Mouse (Mus musculus) MEL (cell line): ENCODE measurements at regions not wholly inside any gene's neighbourhood (a gene's known extent, or its start where the extent isn't known, plus 50 kb on each side); places are given as distances from the start of the nearest gene placed in this dataset.

Experiments used
- DNase-seq: peaks from one replicate; pipeline ENCODE4 v3.0.0; 2011; ENCODE audit warnings: low read depth, low spot score
- H3K27ac ChIP-seq: 2 replicates; pipeline ENCODE4 v1.5.1; 2012; ENCODE audit warnings: low read depth, mild to moderate bottlenecking, control low read depth, low read length, moderate library complexity; ENCODE audit not compliant: control insufficient read depth
- H3K27me3 ChIP-seq, 2 experiments: fragments of 150-350 bp in 1 of 2; sonication (generic) in 1 of 2; 2 replicates each; pipeline ENCODE4 v1.6.1; 2012; ENCODE audit warnings: low read length in 2 of 2, mild to moderate bottlenecking in 2 of 2, improper control_type of control experiment in 1 of 2, moderate library complexity in 1 of 2; ENCODE audit not compliant: insufficient read depth in 2 of 2, control insufficient read depth in 1 of 2
- H3K36me3 ChIP-seq, 2 experiments: 2 replicates each; pipeline ENCODE4 v1.6.1; 2012 to 2014; ENCODE audit warnings: low read length in 2 of 2, improper control_type of control experiment in 1 of 2, inconsistent platforms in 1 of 2, mild to moderate bottlenecking in 1 of 2; ENCODE audit not compliant: insufficient read depth in 2 of 2, control insufficient read depth in 1 of 2
- H3K4me1 ChIP-seq, 2 experiments: fragments of 150-350 bp in 1 of 2; sonication (generic) in 1 of 2; 2 replicates each; pipeline ENCODE4 v1.6.1; 2012; ENCODE audit warnings: low read length in 2 of 2, improper control_type of control experiment in 1 of 2, mild to moderate bottlenecking in 1 of 2; ENCODE audit not compliant: insufficient read depth in 2 of 2, control insufficient read depth in 1 of 2
- H3K4me3 ChIP-seq, 2 experiments: fragments of 150-350 bp in 1 of 2; sonication (generic) in 1 of 2; 2 replicates each; pipeline ENCODE4 v1.5.1; 2012; ENCODE audit warnings: low read depth in 2 of 2, low read length in 2 of 2, mild to moderate bottlenecking in 2 of 2, moderate library complexity in 2 of 2, control low read depth in 1 of 2, improper control_type of control experiment in 1 of 2; ENCODE audit not compliant: control insufficient read depth in 1 of 2, insufficient read depth in 1 of 2
- H3K79me2 ChIP-seq: 2 replicates; pipeline ENCODE4 v1.6.1; 2012; ENCODE audit warnings: mild to moderate bottlenecking, low read length, moderate library complexity; ENCODE audit not compliant: control insufficient read depth, poor library complexity, insufficient read depth
- H3K9ac ChIP-seq: 2 replicates; pipeline ENCODE4 v1.6.1; 2012; ENCODE audit warnings: low read depth, mild to moderate bottlenecking, control low read depth, low read length, moderate library complexity; ENCODE audit not compliant: control insufficient read depth, poor library complexity, severe bottlenecking
- H3K9me3 ChIP-seq: fragments of 150-350 bp; sonication (generic); replicated peaks from 2 replicates; pipeline ENCODE4 v1.6.1; 2012; ENCODE audit warnings: mild to moderate bottlenecking, low read length, improper control_type of control experiment, moderate library complexity; ENCODE audit not compliant: insufficient read depth
- BHLHE40 ChIP-seq: IDR thresholded peaks from 2 replicates; pipeline ENCODE4 v1.6.1; 2012; ENCODE audit warnings: low read depth, mild to moderate bottlenecking, inconsistent platforms, low read length, improper control_type of control experiment, borderline replicate concordance
- CHD2 ChIP-seq: IDR thresholded peaks from 2 replicates; pipeline ENCODE4 v1.6.1; 2011; ENCODE audit warnings: low read length, improper control_type of control experiment
- CTCF ChIP-seq, 3 experiments: IDR thresholded peaks in 2 of 3; conservative IDR thresholded peaks in 1 of 3; 2 replicates each; pipeline ENCODE4 v1.5.1; 2011 to 2012; ENCODE audit warnings: low read length in 3 of 3, low read depth in 2 of 3, mild to moderate bottlenecking in 2 of 3, improper control_type of control experiment in 1 of 3, inconsistent platforms in 1 of 3, mixed read lengths in 1 of 3, moderate library complexity in 1 of 3; ENCODE audit not compliant: control insufficient read depth in 1 of 3, insufficient read depth in 1 of 3, poor library complexity in 1 of 3, severe bottlenecking in 1 of 3
- KAT2A ChIP-seq: conservative IDR thresholded peaks from 2 replicates; pipeline ENCODE4 v1.6.1; 2012; ENCODE audit warnings: low read depth, low read length, improper control_type of control experiment, inconsistent platforms
- MAZ ChIP-seq: IDR thresholded peaks from 2 replicates; pipeline ENCODE4 v1.6.1; 2012; ENCODE audit warnings: low read depth, mild to moderate bottlenecking, inconsistent platforms, low read length, improper control_type of control experiment
- MEF2A ChIP-seq: IDR thresholded peaks from 2 replicates; pipeline ENCODE4 v1.6.1; 2014; ENCODE audit warnings: low read depth, mild to moderate bottlenecking, inconsistent platforms, low read length, improper control_type of control experiment; ENCODE audit not compliant: poor library complexity, insufficient replicate concordance, severe bottlenecking; ENCODE audit errors: extremely low read depth
- MXI1 ChIP-seq: IDR thresholded peaks from 2 replicates; pipeline ENCODE4 v1.6.1; 2011; ENCODE audit warnings: mild to moderate bottlenecking, low read depth, low read length, improper control_type of control experiment
- NELFE ChIP-seq: IDR thresholded peaks from 2 replicates; pipeline ENCODE4 v1.6.1; 2011; ENCODE audit warnings: low read depth, low read length, improper control_type of control experiment
- NRF1 ChIP-seq: IDR thresholded peaks from 2 replicates; pipeline ENCODE4 v1.6.1; 2014; ENCODE audit warnings: low read depth, mild to moderate bottlenecking, inconsistent platforms, low read length, improper control_type of control experiment, moderate library complexity; ENCODE audit not compliant: poor library complexity, insufficient read depth, severe bottlenecking
- POLR2A ChIP-seq, 2 experiments: IDR thresholded peaks; 2 replicates each; pipeline ENCODE4 v1.6.1; 2011 to 2012; ENCODE audit warnings: low read length in 2 of 2, mild to moderate bottlenecking in 2 of 2, control low read depth in 1 of 2, improper control_type of control experiment in 1 of 2, low read depth in 1 of 2, moderate library complexity in 1 of 2; ENCODE audit not compliant: control insufficient read depth in 1 of 2, insufficient read depth in 1 of 2, poor library complexity in 1 of 2
- POLR2AphosphoS2 ChIP-seq: IDR thresholded peaks from 2 replicates; pipeline ENCODE4 v1.6.1; 2011; ENCODE audit warnings: low read length, improper control_type of control experiment
- RAD21 ChIP-seq: IDR thresholded peaks from 2 replicates; pipeline ENCODE4 v1.6.1; 2011; ENCODE audit warnings: mild to moderate bottlenecking, low read depth, low read length, improper control_type of control experiment
- RCOR1 ChIP-seq: IDR thresholded peaks from 2 replicates; pipeline ENCODE4 v1.6.1; 2012; ENCODE audit warnings: low read depth, mild to moderate bottlenecking, inconsistent platforms, low read length, improper control_type of control experiment
- SMC3 ChIP-seq: IDR thresholded peaks from 2 replicates; pipeline ENCODE4 v1.6.1; 2011; ENCODE audit warnings: low read depth, low read length, improper control_type of control experiment
- TBP ChIP-seq: IDR thresholded peaks from 2 replicates; pipeline ENCODE4 v1.8.0; 2011; ENCODE audit warnings: low read depth, low read length, improper control_type of control experiment
- TCF12 ChIP-seq: IDR thresholded peaks from 2 replicates; pipeline ENCODE4 v1.6.1; 2014; ENCODE audit warnings: low read depth, mild to moderate bottlenecking, inconsistent platforms, low read length, improper control_type of control experiment, moderate library complexity
- UBTF ChIP-seq: IDR thresholded peaks from 2 replicates; pipeline ENCODE4 v1.6.1; 2012; ENCODE audit warnings: low read depth, mild to moderate bottlenecking, inconsistent platforms, low read length, improper control_type of control experiment, moderate library complexity, borderline replicate concordance; ENCODE audit not compliant: insufficient read depth
- USF1 ChIP-seq: IDR thresholded peaks from 2 replicates; pipeline ENCODE4 v1.6.1; 2014; ENCODE audit warnings: low read depth, mild to moderate bottlenecking, inconsistent platforms, low read length, improper control_type of control experiment, moderate library complexity

- H3K4me3 ChIP-seq, result no peak overlapping the region
- no peak overlapping the region for H3K27ac ChIP-seq
- H3K36me3 ChIP-seq, result no peaks in the 10 kb centered on the region
- DNase-seq, result no peak
- H3K4me1 ChIP-seq, result no peaks in the 10 kb centered on the region
- H3K79me2 ChIP-seq, result no peaks in the 10 kb centered on the region
- no peaks in the 10 kb centered on the region for H3K27me3 ChIP-seq
- no peaks in the 10 kb centered on the region for H3K9me3 ChIP-seq
- no peak overlapping the region for H3K9ac ChIP-seq
- no peak for TF ChIP-seq TBP
- no peak for TF ChIP-seq NELFE
- no peak for TF ChIP-seq UBTF
- no peak for TF ChIP-seq BHLHE40
- TF ChIP-seq MXI1, result no peak
- no peak for TF ChIP-seq CTCF (IDR thresholded peaks at IDR 0.05 in 2 of 3, conservative IDR thresholded peaks at IDR 0.05 in 1 of 3; ENCODE audit: control insufficient read depth in 1 of 3, insufficient read depth in 1 of 3, low read depth in 2 of 3, low read length in 3 of 3, poor library complexity in 1 of 3, severe bottlenecking in 1 of 3)
- no peak for TF ChIP-seq USF1
These were observed 209.7 kb upstream of the Castor2 start for GRCm38 (mm10) chr5:133889841-133890240.

DNA sequence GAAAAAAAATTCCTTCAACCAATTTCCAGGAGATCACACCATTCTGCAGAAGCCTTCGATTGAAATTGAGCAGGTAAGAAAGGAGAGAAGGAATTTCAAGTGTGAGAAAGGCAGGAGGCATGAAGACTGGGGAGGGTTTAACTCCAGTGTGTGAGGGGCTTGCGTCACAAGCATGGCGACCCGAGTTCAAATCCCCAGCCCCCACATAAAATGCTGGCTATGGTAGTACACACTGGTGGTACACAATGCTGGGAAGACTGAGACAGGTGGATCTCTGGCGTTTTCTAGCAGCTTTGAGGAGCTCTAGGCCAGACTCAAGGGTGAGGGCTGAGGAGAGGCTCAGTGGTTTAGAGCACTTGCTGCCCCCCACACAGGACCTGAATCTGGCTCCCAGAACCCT lies 214.0 kb upstream of the Castor2 start:
- H3K9me3 ChIP-seq, result no peaks in the 10 kb centered on the region

GRCm38 (mm10) chr5:133885016-133885415 lies 214.5 kb upstream of the Castor2 start:
- Histone ChIP-seq H3K4me1 (no peaks in the 10 kb centered on the region), H3K9ac (no peak overlapping the region), H3K79me2 (no peaks in the 10 kb centered on the region), H3K4me3 (no peak overlapping the region), H3K27me3 (no peaks in the 10 kb centered on the region), H3K27ac (no peak overlapping the region), H3K9me3 (no peaks in the 10 kb centered on the region), H3K36me3 (no peaks in the 10 kb centered on the region)
- TF ChIP-seq BHLHE40, result no peak
- TF ChIP-seq MEF2A, result no peak
- TF ChIP-seq TCF12, result no peak
- no peak for TF ChIP-seq TBP
- TF ChIP-seq RAD21, result no peak
- no peak for TF ChIP-seq CHD2
- no peak for TF ChIP-seq RCOR1
- no peak for TF ChIP-seq MAZ
- TF ChIP-seq NRF1, result no peak
- TF ChIP-seq POLR2AphosphoS2, result no peak
- no peak for TF ChIP-seq SMC3
- TF ChIP-seq POLR2A (IDR thresholded peaks at IDR 0.05; ENCODE audit: control insufficient read depth in 1 of 2, insufficient read depth in 1 of 2, low read depth in 1 of 2, low read length in 2 of 2, poor library complexity in 1 of 2), result no peak
- no peak for TF ChIP-seq UBTF
- TF ChIP-seq MXI1, result no peak
- no peak for TF ChIP-seq USF1
- DNase-seq, result no peak

More for the DNA sequence above, 214.0 kb upstream of the Castor2 start:
- Histone ChIP-seq H3K4me1 (no peaks in the 10 kb centered on the region), H3K4me3 (no peak overlapping the region), H3K27ac (no peak overlapping the region), H3K9ac (no peak overlapping the region), H3K36me3 (no peaks in the 10 kb centered on the region), H3K27me3 (no peaks in the 10 kb centered on the region), H3K79me2 (no peaks in the 10 kb centered on the region)
- TF ChIP-seq SMC3 (no peak), KAT2A (no peak)
- no peak for DNase-seq
